Mouse (Mus musculus) lung, adult 2 months (tissue): Measurements from ENCODE around the gene Inhbe.

Experiments used
- CTCF ChIP-seq: fragments of 200-500 bp; IDR thresholded peaks from 2 replicates; pipeline ENCODE4 v1.5.1; 2011; ENCODE audit warnings: mild to moderate bottlenecking, low read length, control low read depth; ENCODE audit not compliant: insufficient read depth
- POLR2A ChIP-seq: fragments of 200-500 bp; IDR thresholded peaks from 2 replicates; pipeline ENCODE4 v1.6.1; 2011; ENCODE audit warnings: low read depth, mild to moderate bottlenecking, control low read depth, low read length, borderline replicate concordance; ENCODE audit errors: extremely low read depth

DNA sequence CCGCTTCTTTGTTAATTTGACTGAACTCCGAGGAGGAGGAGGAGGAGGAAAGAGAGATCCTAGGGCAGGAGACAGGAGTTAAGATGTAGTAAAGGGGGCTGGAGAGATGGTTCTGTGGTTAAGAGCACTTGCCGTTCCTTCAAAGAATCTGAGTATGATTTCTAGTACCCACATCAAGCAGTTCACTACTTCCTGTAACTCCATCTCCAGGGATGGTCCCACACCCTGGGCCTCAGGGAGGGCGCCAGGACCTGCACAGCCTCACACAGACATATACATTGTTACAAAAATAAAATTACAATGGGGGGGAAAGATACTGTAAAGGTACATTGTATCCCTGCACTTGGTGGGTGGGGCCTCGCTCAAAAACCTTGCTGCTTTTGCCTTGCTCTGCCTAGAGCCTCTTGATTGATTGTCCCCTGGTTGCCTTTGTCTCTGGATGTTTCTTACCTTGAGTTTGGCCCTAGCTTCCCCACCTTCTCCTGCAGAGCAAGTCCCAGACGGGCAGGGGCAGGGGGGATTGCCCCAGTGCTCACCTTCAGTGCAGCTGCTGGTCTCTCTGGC, 16.6 kb downstream of the Inhbe start:
- TF ChIP-seq POLR2A = no peak
- TF ChIP-seq CTCF = no peak
